Mouse (Mus musculus) left cerebral cortex, postnatal 25 days (tissue): ENCODE measurements at regions not wholly inside any gene's neighbourhood (a gene's known extent, or its start where the extent isn't known, plus 50 kb on each side); places are given as distances from the start of the nearest gene placed in this dataset.

ENCODE experiments used
- DNase-seq, 2 experiments: peaks; one replicate each; pipeline ENCODE4 v3.0.0; 2022; ENCODE audit warnings: low spot score in 2 of 2, mixed read lengths in 1 of 2
- intact Hi-C: fragments of 180-260 bp; cut with DNase I; formaldehyde crosslinking; loops from one replicate; pipeline ENCODE4 v1.15.1; 2025

- intact Hi-C loops, result no loop called here
- DNase-seq, result no peak
Observed at GRCm38 (mm10) chr2:147838613-147839012, 208.2 kb downstream of the Foxa2 start.

GRCm38 (mm10) chr2:147830551-147830950, 216.2 kb downstream of the Foxa2 start:
- no peak for DNase-seq
- intact Hi-C loops, result no loop called here

- DNase-seq, result no peak
- intact Hi-C loops, result loop anchor here (10.0 kb wide), 1 partner anchor 838 kb away; no protein-coding TSS in a partner anchor
Observed at GRCm38 (mm10) chr2:147816951-147817350, 229.8 kb downstream of the Foxa2 start.

- intact Hi-C loops, result loop anchor here (10.0 kb wide), 1 partner anchor 841 kb away; no protein-coding TSS in a partner anchor
- DNase-seq, result no peak
Observed at GRCm38 (mm10) chr2:147814231-147814630, 232.5 kb downstream of the Foxa2 start.

- no peak for DNase-seq
- intact Hi-C loops, result loop anchor here (10.0 kb wide), 1 partner anchor 841 kb away; no protein-coding TSS in a partner anchor
Observed at GRCm38 (mm10) chr2:147813516-147813915, 233.3 kb downstream of the Foxa2 start.

- DNase-seq, result peak; percentile 43 to 65
- intact Hi-C loops, result loop anchor here (1.0 to 2.0 kb wide), 2 partner anchors 241 to 304 kb away; no protein-coding TSS in a partner anchor
Observed at GRCm38 (mm10) chr2:147808036-147808675, 238.6 kb downstream of the Foxa2 start.

GRCm38 (mm10) chr2:147803102-147803501, 243.7 kb downstream of the Foxa2 start:
- DNase-seq, result peak; percentile 16 to 33
- intact Hi-C loops, result no loop called here

- intact Hi-C loops, result no loop called here
- DNase-seq, result no peak
Observed at GRCm38 (mm10) chr2:147791434-147791833, 255.3 kb downstream of the Foxa2 start.

- intact Hi-C loops, result loop anchor here (2.0 to 5.0 kb wide), 2 partner anchors 411 to 468 kb away; no protein-coding TSS in a partner anchor
- DNase-seq, result no peak
Observed at GRCm38 (mm10) chr2:147789877-147790276, 256.9 kb downstream of the Foxa2 start.

GRCm38 (mm10) chr2:147789268-147789667, 257.5 kb downstream of the Foxa2 start:
- intact Hi-C loops, result loop anchor here (2.0 to 5.0 kb wide), 2 partner anchors 410 to 467 kb away; no protein-coding TSS in a partner anchor
- peak; percentile 71 to 73 for DNase-seq

- no peak for DNase-seq
- intact Hi-C loops, result loop anchor here (2.0 to 5.0 kb wide), 2 partner anchors 409 to 466 kb away; no protein-coding TSS in a partner anchor
Observed at GRCm38 (mm10) chr2:147788001-147788400, 258.8 kb downstream of the Foxa2 start.

- intact Hi-C loops, result no loop called here
- no peak for DNase-seq
Observed at GRCm38 (mm10) chr2:147782496-147782895, 264.3 kb downstream of the Foxa2 start.

GRCm38 (mm10) chr2:147776316-147776715, 270.5 kb downstream of the Foxa2 start:
- DNase-seq, result no peak
- intact Hi-C loops, result no loop called here

- intact Hi-C loops, result no loop called here
- peak in 1 of 2 experiments; percentile 31 for DNase-seq
Observed at GRCm38 (mm10) chr2:147772579-147772978, 274.2 kb downstream of the Foxa2 start.

- peak in 1 of 2 experiments; percentile 15 for DNase-seq
- intact Hi-C loops, result no loop called here
Observed at GRCm38 (mm10) chr2:147753089-147753488, 293.7 kb downstream of the Foxa2 start.

GRCm38 (mm10) chr2:147751831-147752230, 294.9 kb downstream of the Foxa2 start:
- DNase-seq, result peak in 1 of 2 experiments; percentile 16

GRCm38 (mm10) chr2:147748006-147748405, 298.8 kb downstream of the Foxa2 start:
- intact Hi-C loops, result no loop called here
- no peak for DNase-seq

More at GRCm38 (mm10) chr2:147751831-147752230, 294.9 kb downstream of the Foxa2 start:
- intact Hi-C loops, result no loop called here

GRCm38 (mm10) chr2:147743908-147744307, 302.9 kb downstream of the Foxa2 start:
- peak in 1 of 2 experiments; percentile 9 for DNase-seq
- intact Hi-C loops, result no loop called here

- peak; percentile 54 to 71 for DNase-seq
- intact Hi-C loops, result loop anchor here (2.0 to 5.0 kb wide), 2 partner anchors 306 to 360 kb away; no protein-coding TSS in a partner anchor
Observed at GRCm38 (mm10) chr2:147738307-147738872, 308.4 kb downstream of the Foxa2 start.

GRCm38 (mm10) chr2:147727396-147727795, 319.4 kb downstream of the Foxa2 start:
- intact Hi-C loops, result no loop called here
- no peak for DNase-seq

- DNase-seq, result no peak
- intact Hi-C loops, result no loop called here
Observed at GRCm38 (mm10) chr2:147718936-147719335, 327.8 kb downstream of the Foxa2 start.
